Mouse (Mus musculus) ovary, postnatal 36 days (tissue): ENCODE data around the gene Col27a1.
A peak's percentile ranks its signal among the peaks of the same experiment; 100 is the strongest.

ENCODE experiments used
- DNase-seq: peaks from one replicate; pipeline ENCODE4 v3.0.0; 2022; ENCODE audit warnings: low spot score, mixed read lengths

Gene Col27a1

DNA sequence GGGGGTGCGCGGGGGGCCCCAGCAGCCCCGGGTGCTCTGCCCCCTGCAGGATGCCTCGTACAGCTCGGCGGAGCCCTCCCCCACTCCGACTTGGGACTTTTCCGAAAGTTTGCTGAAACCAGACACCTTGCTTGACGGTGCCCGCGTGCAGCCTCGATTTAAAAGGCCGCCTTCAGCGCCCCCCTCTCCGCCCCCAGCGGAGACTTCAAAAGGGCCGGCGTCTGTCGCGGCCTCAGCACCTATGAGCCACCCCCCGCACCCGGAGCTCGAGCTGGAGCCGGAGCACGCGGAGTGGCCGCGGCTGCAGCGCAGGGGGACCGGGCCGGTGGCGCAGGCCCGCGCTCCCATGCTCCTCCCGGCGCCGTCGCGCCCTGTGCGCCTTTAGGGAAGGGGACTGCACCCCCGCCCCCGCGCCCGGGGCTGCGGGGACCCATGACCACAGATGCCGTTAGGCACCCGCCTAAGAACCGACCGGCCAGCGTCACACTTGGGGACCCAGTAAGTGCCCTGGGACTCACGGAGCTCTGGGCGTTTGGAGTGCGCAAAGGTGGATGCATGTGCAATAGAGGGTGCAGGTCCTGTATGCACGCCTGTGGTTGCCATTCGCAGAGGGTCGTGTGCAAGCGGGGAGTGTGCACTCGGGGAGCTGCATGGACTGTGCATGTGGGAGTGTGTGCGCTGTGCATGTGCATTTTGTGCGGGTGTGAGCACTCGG is at the start of gene Col27a1:
TSS of gene Col27a1 (plus strand) at position 98 of the 715 bp plus-strand sequence.
- peak; percentile 28 for DNase-seq

DNA sequence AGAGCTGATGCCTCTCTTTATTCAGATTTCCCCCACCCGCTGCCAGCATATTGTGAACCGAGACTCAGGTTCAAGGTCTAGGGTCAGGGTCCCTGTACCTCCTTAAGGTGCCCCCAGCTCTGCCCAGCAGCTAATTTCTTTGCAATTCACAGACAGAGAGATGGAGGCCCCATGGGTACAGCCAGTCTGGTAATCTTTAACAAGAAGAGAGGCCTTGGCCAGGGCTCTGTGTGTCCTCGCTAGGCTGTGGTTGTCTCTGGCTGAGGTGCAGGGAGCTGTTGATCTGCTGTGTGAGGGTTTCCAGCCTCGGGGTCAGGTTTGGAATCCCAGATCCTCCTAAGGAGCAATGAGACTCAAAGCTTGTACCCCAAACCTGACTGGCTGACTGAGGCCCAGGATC is 48.2 kb upstream of the Col27a1 start:
- no peak for DNase-seq

DNA sequence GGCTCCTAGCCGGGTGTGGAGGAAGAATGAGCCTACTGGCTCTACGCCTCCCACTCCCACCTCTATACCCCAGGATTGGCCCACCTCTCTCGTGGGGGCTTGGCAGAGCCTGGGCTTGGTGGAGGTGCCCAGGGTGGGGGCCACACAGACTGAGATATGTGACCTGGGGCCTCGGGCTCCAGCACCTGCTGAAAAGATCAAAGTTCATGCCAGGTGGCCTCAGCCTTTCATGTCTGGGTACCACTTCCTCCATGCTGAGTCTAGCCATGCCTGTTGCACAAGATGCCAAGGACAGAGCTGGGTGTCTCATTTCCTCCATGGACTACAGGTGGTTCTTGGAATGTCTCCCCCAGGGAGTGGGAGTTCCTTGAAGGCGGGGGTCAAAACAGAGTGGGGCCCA is 47.5 kb upstream of the Col27a1 start:
- DNase-seq = no peak

DNA sequence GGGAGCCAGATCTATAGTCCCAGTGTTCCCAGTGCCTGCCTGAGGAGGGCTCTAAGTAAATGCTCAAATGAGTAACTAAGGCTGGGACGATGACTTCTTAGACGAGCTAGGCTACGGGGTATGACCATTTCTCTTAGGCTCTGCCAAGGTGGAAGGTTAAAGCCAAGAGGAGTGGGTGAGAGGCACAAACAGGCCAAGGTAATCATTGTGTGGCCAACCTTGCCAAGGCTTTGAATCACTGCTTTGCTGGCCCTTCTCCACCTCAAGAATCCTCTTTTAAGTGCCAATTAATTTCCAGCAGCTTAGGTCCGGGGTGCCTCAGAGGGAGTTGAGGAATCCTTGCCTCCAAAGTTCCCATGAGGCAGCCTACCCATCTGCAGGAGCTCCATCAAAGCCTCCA is 43.7 kb upstream of the Col27a1 start:
- no peak for DNase-seq

DNA sequence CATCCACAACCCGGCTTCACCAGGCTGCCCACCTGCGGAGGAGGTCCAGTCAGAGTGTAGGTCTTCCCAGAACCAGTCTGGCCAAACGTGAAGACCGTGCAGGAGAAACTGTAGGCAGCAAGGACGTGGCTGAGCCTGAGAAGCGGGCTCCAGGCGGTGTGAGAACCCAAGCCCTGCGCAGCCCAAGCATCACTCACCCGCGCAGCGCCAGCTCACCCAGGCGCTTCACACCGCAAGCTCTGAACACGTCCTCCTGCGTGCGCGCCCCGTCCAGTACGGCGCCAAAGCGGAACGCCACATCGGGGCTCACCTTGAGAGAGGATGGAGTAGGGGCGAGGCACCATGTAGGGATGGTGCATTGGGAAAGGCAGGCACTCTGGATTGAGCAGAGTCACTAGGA is 42.7 kb upstream of the Col27a1 start:
- DNase-seq = no peak

DNA sequence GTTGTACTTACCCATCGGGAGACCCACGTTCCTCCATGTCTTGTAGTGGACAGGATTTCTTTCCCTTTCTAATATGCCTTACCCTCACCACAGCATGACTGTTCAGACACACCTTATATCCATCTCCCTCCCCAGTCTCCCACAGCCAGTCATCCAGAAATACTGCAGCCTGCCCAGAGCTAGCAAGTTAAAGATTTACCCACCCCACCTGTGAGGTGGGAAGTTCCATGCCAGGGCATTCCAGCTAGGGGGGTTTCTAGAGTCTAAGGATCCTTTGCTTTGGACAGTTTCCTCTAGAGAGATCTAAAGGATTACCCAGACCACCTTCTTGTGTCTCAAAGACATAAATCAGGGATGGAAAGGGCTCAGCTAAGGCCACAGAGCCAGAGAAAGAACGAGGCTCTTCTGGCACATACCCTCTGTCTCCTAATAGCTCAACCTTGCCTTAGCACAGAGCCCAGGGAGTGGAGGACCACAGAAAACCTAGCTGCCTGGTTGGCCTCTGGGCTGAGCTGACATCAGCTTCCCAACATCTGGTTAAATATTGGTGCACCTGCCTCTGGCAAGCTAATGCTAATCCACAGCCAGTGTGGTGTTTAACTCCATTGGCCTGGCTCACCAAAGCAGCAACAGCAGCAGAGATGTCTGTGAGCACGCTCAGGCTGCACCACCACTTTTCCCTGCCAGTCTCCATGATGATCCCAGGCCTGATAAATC is 41.7 kb upstream of the Col27a1 start, which contains the start of gene Kif12:
TSS of gene Kif12 (minus strand) at position 163 of the 717 bp plus-strand sequence.
- no peak for DNase-seq

DNA sequence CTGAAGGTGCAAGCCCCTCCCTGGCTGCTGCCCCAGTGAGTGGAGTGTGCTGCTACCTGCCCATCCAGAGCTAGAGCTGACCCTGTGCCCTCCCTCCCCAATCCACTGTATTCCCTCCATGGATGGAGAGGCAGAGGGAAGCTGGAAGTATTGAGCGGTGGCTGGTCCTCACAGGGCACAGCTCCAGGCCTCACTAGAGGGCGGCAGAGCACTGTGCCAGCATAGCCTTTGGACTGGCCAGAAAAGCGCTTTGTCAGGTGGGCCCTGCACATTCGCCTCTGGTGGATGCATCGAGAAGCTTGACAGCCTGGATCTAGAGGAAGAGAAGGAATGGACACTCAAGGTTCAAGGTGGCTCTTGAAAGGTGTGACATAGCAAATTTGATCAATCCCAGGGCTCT is 32.2 kb upstream of the Col27a1 start:
- DNase-seq = peak; percentile 69

DNA sequence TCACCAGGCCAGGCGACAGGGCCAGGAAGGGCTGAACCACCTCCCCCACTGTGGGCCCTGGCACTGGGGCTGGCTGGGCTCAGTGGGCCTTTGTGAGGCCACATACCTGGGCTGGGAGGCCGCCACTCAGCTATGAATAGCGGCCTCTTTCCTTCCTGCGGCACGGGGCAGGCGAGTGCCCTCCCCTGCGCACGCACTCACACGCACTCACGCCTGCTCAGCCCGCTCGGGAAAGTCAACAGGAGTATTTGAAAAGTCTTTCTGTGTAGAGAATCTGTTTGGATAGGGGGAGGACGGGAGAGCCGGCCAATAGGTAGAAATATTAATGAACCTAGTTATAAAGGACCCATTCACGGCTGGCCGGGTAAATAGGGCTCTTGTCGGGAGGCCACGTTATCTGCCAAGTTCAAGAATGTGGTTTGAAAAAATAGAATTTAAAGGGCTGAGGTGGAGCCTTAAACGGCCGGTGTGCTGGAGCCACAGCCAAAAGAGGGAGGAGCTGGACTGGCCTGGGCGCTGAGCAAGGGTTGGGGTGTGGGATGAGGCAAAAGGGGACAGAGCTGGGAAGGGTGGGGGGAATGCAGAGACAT is 27.4 kb upstream of the Col27a1 start:
- peak; percentile 27 for DNase-seq

DNA sequence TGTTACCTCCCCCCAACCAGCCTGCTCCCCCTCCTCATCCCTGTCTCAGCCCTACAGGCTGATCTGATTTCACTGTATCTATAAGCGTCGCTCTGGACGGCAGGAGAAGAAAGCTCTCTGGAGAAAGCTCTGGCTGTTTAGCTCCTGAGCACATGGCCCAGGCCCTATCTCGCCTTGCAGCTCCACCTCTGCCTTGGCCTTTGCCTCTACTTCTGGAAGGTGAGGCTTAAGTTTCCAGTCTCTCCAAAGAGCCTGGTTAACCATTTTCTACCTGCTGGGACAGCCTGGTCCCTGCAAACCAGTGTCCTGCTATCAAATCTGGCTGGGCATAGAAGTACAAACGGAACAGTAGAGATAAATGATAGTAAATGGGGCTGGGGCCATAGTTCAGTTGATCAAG is 22.2 kb upstream of the Col27a1 start:
- no peak for DNase-seq

DNA sequence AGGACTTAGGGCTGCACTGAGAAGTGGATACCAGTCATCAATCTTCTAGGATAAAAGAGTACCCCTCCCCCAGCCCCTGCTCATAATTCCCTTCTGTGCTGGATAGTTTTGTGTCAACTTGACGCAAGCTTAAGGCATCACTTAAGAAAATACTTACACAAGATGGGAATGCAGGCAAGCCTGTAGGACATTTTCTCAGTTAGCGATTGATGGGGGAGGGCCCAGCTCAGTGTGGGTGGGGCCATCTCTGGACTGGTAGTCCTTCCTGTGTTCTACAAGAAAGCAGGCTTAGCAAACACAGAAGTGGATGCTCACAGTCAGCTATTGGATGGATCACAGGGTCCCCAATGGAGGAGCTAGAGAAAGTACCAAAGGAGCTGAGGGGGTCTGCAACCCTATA is 19.4 kb upstream of the Col27a1 start:
- DNase-seq = no peak

DNA sequence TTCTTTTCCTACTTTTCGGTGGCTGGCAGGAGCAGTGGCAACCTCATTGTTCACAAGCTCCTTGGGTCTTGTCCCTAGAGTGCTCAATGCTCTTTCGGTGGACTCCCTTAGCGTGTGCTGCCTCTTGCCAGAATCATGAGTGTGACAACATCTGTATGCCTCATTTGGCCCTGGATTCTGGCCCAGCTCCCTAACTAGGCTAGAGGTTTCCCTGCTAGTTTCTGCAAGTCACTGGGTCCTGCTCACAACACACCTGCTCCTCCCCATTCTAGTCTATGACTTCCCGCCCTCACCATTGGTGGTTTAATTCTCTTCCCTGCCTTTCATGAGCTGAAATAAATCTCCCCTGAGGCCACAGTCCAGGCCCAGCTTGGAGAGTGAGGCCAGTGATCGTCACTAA is 14.4 kb upstream of the Col27a1 start:
- no peak for DNase-seq

DNA sequence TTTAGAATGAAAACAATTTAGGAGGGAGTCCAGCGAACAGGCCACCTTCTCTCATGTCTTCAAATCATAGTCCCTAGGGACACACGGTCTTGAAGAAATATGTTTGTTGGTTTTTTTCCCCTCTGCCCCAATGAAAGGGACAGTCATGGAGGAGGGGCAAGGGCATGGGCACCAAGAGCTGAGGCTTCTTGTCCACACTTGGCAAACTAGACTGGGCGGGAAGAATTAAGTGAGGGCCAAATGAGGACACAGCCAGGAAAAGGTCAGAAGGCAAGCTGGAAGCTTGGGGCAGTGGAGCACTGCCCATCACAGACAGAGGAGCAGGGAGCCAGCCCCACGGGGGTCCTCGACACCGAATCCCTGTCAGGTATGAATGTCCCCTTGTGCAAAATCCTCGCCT is 9.9 kb upstream of the Col27a1 start:
- DNase-seq = no peak

DNA sequence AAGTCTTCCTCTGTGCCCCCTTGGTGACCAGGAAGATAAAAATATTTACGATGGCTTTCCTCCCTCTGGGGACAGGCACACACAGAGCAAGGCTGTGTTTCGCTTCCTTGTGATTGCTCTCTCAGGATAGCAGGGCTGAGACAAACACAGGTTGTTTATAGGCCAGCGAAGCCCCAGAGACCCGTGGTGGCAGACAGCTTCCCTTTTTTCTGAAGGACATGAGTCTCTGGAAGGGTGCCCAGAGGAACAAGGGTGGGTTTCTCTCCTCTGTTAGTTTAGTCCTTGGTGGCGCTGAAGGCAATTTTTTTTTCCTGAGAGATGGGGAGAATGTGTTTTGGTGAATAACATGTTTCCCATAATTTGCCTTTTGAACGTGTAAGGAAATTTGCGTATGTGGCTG is 8.2 kb upstream of the Col27a1 start:
- peak; percentile 37 for DNase-seq

DNA sequence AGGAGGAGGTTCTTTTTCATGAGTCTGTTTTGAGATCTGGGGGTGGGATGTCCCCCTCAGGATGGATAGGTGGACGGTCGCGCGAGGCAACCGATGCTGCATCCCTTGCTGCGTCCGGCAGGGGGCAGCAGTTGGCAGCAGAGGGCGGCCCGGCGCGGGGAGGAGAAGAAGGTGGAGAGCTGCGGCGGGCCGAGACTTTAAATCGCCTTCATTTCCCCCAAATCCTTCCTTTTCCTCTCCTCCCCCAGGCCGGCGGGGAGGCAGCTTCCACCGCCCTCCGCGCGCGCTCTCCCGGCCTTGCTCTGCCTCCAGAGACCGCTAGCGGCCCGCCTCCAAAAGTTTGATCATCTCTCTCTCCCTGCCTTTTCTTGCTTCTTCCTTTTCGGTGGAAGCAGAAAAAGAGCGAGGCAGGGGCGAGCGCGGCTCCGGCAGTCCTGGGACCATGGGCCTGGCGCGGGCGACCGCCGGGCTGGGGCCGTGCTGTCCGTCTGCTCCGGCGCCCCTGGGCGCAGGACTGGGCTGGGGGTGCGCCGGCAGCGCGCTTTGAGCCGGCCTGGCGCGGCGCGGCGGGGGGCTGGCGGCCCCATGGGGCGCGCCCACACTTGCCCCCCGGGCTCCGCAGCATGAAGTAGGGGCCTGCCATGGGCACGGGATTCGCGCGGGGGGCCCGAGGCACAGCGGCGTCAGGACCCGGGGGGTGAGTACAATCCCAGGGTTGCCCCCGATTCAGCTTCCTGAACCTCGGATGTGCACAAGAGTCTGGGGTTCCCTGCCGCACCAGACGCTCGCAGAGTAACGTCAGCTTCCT is 1.6 kb downstream of the Col27a1 start:
- peak; percentile 82 for DNase-seq

DNA sequence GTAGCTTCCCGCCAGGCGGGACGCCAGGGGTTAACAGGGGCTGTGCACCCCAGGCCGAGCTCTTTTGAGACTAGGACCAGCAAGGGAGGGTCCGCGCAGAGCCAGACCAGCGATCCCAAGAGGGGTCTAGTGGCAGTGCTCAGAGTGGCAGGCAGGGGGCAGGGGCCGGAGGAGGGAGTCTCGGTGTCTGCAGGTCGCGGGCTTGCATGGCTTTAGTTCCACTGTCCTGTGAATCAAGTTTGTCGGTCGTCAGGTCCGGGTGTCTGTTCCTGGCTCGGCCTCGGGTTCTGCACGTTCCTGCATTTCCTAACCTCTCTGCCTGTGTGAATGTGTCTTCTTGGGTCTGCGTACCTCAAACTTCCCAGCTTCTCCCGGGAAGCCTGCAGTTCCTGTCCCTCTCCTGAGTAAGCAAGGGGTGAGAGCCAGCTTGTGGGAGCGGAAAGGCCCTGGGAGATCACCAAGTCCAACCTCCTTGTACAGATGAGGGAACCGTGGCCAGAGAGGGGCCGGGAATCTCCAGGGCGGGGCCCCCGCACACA is 2.3 kb downstream of the Col27a1 start:
- peak; percentile 66 for DNase-seq

DNA sequence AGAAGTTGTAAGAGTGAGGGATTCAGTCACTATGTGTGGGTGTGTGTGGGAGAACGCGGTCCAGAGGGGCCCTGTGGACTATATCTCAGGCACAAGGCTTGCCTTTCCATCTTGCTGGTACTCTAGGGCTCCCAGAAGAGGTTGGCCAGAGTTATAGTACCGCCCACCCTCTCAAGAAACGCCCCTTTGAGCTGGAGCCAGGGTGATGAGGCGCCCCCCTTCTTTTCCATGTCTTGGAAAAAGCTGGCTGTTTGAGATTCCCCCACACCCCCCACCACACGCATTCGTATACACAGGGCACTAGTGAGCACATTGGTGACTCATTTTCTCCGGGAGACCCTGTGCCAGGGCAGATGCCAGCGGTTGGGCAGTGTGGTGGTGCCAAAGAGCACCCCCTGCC is 2.8 kb downstream of the Col27a1 start:
- no peak for DNase-seq

DNA sequence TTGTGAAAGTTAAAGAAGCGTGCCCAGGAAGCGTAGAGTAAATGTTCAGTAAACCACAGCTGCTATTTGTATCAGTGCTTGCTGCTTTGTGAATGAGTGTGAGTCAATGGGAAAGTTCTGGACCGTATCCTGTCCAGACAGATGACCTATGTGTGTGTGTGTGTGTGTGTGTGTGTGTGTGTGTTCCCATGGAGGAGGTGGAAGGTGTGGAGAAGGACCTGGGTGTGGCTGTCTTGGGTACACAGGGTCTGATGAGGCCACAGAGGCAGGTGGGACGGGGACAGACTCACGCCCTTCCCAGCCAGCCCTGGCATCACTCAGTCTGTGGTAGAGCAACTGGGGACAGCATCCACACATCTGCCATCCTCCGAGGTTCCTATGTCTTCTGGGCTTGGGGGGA is 3.7 kb downstream of the Col27a1 start:
- no peak for DNase-seq

DNA sequence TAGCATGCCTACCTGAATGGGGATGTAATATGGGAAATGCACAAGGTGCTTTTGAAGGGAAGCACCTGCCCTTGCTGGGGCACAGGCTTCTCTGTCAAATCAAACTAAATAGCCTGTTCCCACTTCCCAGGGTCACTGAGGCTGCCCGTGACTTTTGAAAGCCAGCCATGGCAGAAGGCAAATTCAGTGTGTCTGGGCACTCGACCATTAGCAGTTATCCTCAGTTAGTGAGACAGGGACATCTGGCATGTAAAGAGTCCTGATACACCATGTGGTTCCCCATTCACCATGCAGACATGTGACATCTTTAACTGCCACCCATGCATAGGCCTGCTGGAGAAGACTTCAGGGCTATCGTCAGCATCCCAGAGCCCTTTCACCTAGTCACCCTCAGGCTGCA is 5.3 kb downstream of the Col27a1 start:
- no peak for DNase-seq

DNA sequence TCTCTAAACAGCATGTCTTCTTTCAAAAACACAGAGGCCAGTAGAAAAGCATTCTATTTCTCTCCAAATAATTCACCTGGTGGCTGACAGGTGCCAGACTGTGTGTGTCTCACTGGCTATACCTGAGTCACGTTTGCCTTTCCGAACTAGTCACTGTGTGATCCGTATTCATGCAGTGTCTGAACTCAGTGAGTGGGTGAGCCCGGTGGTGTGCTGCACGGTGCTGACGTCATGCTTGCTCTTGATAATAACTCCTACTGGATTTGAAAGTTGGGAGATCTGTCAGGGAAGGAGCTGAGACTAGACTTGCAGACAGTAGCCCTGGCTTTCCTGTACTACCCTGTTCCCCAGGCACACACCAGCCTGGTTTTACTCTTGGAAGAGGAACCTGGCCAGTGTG is 5.8 kb downstream of the Col27a1 start:
- no peak for DNase-seq

DNA sequence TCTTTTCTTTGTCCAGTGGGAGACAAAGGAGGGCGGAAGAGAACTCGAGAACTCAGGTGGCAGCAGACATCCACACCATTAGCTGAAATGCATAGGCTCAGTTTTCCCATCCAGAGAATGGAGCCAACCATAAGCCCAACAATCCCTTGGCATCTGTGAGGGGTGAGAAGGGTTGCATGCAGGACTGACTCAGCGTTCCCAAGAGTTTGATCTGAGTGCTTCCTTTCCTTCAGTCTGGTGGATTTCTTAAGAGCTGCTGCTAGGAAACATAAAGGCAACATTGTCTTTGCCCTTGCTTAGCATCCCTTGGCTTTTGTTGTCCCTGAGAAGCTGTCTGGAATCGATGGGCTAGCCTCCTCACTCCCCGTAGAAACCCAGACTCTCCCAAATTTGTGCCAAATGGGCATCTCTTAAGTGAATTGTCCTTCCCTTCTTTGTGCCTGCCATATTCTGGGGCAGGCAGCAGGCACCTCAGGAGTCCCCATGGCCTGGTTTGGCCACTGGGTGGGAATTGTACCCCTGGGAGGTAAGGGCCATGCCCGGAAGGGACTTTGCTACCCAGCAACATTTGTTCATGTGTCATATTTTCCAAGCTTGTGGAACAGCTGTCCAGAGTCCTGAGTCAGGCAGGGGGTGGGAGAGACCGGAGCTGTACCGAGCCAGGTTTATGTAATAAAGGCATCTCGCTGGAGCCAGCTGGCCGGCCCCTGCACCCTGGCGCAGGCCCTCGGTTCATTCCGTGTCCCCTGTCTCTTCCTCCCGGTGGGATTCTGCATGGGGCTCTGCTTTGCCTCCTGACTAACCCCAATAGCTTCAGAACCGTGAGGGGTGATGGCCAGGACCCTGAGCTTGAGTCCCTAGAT is 7.5 kb downstream of the Col27a1 start:
- DNase-seq = peak; percentile 24

DNA sequence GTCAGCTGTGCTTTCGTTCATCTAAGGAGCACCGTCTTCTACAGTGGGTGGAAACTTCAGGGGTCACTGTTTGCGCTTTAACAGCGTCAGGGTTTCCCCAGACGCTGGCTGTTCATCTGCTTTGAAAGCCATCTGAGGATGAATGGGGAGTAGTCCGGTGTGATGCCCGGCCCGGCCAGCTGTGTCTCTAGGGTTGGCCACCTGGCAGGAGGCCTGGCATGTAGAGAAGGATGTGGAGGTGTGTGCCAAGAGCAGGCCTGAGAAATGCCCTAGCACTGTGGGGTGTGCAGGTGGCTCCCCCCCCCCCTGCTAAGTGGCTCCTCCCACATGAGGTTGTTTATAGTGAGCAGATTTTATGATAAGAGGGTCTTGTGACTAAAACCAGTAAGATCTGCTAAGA is 8.4 kb downstream of the Col27a1 start:
- no peak for DNase-seq
